ENCODE assay signal across 12 mouse cellular contexts in the genomic region with DNA sequence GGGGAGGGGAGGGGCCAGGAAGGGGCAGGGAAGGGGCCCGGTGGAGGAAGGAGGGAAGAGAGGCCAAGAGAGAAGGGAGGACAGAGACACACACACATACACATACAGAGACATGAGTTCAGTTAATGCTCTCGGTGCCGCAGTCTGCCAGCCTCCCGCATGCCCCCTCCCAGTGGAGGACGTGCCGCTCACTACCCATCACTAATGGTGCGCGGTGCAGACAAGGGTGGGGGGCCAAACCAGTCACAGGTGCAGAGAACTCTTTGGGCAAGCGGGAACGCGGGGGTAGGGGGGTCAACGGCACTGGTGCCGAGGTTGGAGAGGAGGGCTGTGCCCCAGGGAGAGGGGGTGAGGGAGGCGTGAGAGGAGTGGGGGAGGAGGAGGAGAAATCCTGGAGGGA.
"Had no signal": no experiment of that assay in that cellular context is flagged by ENCODE, and none has a peak within 500 bp of the region (broad histone marks: within the 10 kb centered on the region; RNA-seq: fewer than 3 reads in every experiment).

No protein-coding gene starts in this region.

- H3K27ac ChIP-seq: limb, embryonic 10.5 days; liver, embryonic 15.5 days; midbrain, embryonic 15.5 days; neural tube, embryonic 13.5 days had no signal

- H3K4me3 ChIP-seq: limb, embryonic 10.5 days; liver, embryonic 15.5 days; midbrain, embryonic 15.5 days; neural tube, embryonic 13.5 days had no signal

- H3K4me2 ChIP-seq: liver, embryonic 11.5 days; liver, embryonic 15.5 days; midbrain, embryonic 15.5 days; neural tube, embryonic 13.5 days had no signal

- H3K9me3 ChIP-seq: limb, embryonic 10.5 days; liver, embryonic 15.5 days; midbrain, embryonic 15.5 days; neural tube, embryonic 13.5 days had no signal

- H3K36me3 ChIP-seq: midbrain, embryonic 15.5 days had no signal

- DNase-seq: kidney, postnatal 14 days; lung, adult 2 months; lung, postnatal 36 days; right cerebral cortex, adult 18-20 months; right cerebral cortex, postnatal 25 days; thymus, postnatal 36 days had no signal

- ATAC-seq: lung, postnatal 0 days; midbrain, embryonic 15.5 days had no signal

- H3K9ac ChIP-seq: liver, embryonic 15.5 days; midbrain, embryonic 15.5 days; neural tube, embryonic 13.5 days had no signal
